Mouse (Mus musculus): ENCODE data around the gene 5730596B20Rik. TPM values are rescaled to one million over a fixed set of nuclear protein-coding genes. Genes with fewer than 3 reads are reported as not detected.

The 5730596B20Rik gene
- total RNA-seq, 2 experiments from 2014 or later = 0.20 to 0.29 TPM

DNA sequence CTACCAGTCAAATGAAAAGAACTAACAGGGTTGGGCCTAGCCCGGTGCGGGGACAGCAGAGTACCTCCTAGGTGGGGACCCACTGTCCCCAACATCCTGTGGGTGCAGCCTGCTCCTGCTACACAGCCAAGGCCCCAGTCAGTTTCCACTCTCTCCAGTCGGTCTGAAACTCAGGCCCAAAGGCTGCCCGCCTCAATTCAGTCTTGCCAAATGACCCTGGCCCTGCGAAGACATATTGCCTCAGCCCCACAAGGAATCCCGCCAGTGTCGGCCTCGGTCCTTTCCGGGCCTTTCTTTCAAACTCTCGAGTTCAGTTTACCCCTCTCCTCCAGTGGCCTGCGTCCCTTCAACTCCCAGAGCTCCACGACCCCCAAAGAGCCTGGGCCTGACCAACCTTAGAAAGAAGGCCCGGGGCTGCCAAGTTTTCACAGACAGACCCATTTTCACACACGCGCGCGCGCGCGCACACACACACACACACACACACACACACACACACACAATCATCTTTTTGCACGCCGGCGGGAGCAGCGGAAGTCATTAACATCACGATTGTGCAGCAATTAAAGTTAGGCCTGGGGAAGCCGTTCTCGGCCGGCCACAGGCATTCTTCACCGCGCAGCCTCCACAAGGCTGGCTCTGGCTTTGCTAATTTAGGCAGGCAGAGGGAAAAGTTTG lies 22.9 kb downstream of the 5730596B20Rik start:
- DNase-seq = no peak

DNA sequence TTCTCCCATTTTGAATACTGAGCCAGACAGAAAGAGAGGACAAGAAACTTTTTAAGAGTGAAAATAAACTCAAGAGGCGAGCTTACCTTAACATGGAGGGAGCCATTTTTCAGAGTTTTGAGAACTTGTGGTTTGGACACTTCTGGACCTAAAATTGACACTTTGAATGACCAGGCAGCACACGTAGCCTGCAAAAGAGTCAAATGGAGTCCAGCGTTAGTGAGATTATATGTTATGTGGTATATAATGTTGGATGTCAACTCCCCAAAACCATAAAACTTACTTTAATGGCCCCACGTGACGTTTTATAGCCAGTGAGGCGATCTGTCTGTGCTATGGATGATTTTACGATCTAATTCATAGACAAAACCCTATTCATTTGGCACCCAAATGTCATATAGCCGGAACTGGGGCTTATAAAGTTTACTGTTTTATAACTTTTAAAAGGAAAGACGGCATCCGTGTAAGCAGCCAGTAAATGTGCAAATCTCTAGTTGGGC lies 23.5 kb downstream of the 5730596B20Rik start:
- DNase-seq = no peak

DNA sequence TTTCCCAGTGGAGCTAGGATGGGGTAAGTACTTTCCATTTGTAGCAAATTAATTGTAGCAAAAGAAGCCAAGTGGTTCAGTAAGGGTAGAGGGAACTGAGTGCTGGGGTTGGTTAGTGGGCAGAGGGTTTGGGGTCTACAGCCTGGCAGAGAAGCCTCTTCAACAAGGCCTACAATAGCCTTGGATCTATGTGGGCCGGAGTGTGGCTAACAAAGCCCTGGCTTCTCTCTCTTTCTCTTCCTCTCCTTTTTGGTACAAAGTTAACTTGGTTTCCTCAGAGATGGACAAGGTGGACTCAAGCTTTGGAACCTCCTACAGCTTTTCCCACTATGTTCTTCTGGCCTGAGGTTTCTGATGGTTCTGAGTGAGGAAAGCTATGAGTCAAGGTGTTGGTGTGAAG lies 24.0 kb downstream of the 5730596B20Rik start:
- no peak for DNase-seq

DNA sequence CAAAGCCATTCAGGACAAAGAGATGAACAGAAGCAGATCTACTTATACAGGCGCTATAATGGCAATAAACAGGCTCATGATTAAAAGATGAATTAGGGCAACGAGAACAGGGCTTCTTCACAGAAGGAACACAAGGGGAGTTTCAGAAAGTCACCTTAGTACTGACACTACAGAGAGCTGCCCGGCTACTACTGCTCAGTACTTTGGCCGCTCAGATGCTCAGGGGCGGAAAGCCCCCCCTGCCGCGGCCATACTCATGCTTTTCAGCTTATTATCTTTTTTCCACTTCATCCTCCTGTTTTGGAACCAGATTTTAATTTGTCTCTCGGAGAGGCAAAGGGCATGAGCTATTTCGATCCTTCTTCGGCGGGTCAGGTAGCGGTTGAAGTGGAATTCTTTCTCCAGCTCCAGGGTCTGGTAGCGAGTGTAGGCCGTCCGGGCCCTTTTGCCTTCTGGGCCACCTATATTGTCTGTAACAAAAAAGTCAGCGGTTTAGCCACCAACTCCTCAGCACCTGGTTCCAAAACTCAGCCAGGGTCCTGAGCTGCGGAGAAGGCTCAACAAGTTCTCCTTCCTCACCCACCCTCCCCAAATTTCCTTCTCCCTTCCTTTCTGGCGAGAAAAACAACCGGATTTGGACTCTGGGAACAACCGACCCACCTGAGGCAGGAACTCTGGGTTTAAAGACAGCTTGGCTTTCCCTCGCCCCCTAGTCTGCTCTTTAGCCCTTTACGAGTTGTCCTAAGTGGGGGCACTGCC lies 25.2 kb downstream of the 5730596B20Rik start:
- DNase-seq = no peak

DNA sequence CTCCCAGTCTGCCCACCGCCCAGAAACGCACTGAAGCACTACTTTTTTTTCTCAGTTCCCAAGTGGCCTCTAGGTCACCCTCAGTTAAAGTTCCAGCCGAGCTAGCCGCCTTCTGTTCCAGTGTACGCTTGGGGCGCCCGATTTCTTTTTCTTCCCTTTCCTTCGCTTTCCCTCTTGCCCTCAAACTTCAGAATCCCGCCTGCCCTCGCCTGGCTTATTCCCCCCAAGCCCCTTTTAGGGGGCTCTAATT lies 25.7 kb downstream of the 5730596B20Rik start:
- DNase-seq = no peak

DNA sequence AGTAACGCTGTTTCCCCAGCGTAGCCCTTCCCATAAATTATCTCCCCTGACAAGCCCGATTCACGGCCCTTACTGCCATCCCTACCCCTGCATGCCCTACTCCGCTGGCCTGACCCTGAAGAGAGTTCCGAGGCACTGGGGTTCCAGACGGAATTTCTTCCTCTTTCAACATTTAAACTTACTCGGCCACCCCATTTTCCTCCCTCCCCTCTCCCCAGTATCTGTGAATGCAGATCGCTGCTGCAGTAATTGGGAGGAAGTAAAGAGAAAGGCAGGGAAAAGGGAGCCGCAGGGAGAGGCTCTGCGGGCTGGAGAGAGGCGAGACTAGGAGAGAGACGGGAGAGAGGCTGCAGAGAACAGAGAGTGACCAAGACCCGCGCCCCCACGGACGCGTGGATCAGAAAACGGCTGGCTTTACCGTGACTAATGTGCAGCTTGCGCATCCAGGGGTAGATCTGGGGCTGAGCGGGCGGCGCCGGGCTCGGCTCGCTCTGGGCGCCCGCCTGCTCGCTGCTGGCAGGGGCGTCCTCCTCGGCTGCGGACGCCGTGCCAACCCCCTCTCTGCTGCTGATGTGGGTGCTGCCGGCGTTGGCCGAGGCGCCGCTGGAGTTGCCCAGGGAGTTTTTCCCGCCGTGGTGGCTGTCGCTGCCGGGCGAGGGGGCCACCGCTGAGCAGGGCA lies 26.2 kb downstream of the 5730596B20Rik start:
- no peak for DNase-seq

DNA sequence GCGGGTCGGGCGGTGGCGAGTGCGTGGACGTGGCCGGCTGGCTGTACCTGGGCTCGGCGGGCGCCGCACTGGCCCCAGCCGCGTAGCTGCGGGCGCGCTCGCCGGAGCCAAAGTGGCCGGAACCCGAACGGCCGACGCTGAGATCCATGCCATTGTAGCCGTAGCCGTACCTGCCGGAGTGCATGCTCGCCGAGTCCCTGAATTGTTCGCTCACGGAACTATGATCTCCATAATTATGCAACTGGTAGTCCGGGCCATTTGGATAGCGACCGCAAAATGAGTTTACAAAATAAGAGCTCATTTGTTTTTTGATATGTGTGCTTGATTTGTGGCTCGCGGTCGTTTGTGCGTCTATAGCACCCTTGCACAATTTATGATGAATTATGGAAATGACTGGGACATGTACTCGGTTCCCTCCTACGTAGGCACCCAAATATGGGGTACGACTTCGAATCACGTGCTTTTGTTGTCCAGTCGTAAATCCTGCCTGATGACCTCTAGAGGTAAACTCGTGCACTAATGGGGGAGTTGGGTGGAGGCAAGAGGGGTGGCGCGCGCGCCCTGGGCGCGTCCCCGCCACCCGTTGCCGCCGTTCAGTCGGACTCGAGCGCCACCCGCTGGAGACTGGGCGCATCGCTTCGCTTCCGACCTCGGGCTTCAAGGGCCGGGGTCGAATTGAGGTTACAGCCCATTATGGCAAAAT lies 26.9 kb downstream of the 5730596B20Rik start, which contains the start of gene Hoxa5:
Hoxa5 (minus strand) TSS at position 538 of the 703 bp plus-strand sequence.
- DNase-seq = peak; percentile 75

DNA sequence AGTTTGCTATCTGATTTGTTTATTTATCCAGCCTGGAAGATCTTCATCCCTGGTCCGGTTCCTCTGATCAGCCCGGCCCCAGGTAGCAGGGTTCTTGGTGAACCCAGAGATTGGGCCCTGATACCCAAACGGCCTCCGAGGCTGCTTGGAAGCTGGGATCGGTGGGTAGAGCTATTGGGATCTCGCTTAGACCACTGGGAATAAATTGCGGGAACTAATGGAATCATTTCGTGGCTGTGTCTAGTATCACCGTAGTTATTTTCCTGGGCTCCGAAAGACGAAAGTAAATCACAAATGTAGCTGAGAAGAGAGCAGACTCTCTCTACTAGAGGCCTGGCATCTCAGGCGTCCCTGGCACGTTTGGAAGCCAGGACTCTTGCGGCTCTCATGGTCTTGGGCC lies 27.9 kb downstream of the 5730596B20Rik start:
- no peak for DNase-seq

DNA sequence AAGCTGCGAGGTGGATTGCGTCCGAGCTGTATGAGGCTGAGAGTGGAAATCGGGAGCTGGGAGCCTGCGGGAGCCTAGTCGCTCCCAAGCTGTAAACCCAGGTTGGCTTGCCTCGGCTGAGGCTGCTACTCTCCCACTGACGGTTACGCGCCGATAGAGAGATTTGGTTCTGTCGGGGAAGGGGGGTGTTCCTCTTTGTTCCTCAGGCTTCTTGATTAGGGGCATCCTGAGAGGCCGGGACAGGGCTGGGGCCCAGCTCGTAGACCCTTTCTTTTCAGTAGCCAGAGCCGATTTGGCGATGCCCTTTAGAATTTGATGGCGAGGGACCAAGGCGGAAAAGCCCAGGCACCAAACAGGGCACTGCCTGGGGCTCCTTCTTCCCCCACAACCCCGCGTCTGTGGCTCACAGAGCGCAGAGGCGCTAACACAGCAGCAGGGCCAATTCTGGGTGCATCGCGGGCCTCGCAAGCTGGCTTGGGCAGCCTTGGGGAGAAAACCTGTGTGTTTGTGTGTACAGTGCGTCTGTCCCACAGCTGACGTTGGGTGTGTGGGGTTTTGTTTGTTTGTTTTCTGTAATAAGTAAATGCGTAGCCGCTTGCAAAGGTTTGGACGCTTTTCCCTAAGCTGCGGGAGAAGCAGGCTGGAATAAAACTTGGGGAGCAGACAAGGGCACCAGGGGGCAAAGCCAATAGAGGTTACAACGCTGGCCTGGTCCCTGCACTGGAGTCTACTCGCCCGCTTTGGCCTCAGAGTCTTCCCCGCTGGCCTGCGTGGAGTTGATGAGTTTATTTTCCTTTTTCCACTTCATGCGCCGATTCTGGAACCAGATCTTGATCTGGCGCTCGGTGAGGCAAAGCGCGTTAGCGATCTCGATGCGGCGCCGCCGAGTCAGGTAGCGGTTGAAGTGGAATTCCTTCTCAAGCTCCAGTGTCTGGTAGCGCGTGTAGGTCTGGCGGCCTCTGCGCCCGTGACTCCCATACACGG lies 28.6 kb downstream of the 5730596B20Rik start:
- DNase-seq = peak; percentile 6

DNA sequence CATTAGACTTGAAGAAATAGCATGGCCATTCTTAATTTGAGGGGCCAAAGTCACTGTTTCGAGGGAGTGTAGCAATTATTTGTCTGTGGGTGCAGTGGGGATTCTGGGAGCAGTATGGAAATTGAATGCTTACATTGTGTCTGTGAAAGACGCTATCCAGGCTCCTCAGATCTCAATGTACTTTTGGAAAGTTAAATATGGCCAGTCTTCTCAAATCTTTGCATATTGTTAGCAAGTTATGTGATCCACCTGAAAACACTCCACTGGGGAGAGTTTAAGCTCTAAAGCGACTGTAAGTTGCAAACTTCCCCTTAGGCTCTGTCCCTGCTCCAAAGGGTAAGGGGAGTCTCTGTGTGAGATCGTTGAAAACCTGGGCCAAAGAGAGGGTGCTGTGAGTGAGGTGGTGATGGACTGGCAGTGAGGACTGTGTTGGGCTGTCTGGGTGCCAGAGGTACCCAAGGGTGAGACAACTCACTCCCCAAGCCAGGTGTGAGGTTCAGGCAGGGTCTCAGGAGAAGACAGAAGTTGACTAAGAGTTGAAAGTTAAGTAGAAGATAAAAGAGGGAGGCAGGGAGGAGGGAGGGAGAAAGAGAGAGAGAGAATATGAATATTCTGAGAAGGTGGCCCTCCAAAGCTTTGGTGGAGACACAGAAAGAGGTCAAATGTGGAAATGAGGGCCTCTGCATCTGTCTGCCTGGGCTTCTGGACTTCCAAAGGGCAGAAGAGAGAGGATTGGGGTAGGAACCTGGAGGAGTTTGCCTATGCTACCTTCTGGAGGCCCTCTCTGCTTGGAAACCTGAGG lies 29.8 kb downstream of the 5730596B20Rik start:
- DNase-seq = no peak

DNA sequence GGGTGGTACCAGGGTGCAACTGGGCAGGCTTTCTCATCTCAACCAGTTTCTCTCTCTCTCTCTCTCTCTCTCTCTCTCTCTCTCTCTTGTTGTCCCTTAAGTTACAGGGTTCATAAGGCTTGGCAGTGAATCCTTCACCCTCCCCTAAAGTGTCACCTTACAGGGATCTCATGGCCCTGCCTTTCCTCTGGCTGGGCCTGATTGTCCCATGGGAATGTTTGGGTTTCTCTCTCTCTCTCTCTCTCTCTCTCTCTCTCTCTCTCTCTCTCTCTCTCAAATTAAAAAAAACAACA lies 30.3 kb downstream of the 5730596B20Rik start:
- DNase-seq = no peak

DNA sequence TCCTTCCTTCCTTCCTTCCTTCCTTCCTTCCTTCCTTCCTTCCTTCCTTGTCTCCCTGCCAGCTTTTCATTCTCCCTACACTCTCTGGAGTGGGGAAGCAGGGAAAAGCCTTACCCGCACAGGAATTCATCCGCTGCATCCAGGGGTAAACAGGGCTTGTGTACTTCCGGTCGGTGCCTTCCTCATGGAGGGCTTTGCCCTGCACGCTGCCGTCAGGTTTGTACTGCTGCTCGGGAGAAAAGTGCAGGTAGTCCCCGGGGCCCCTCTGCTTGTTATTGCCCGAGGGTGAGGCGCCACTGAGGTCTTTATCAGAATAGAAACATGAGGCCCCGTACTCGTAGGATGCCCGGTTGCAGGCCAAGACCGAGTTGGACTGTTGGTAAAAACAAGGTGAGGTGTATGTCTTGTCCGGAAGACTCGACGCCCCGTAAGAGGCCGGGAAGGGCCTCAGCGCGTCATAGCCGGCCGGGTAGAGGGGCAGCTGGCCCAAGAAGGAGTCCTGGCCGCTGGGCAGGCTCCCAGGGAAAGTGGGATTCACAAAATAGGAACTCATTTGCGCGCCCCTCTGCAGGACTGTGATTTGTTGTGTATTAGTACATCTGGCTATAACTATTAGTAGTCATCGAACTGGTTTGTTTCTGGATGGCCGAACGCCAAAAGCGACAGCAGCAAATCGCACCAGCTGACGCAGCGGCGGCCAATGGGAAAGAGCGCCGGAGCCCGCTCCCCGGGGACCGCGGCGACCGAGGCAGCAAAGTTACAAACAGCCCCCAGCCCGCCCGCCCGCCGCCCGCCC lies 31.0 kb downstream of the 5730596B20Rik start, which contains the start of gene Hoxa6:
Hoxa6 (minus strand) TSS at position 651 of the 796 bp plus-strand sequence.
- peak; percentile 29 for DNase-seq

DNA sequence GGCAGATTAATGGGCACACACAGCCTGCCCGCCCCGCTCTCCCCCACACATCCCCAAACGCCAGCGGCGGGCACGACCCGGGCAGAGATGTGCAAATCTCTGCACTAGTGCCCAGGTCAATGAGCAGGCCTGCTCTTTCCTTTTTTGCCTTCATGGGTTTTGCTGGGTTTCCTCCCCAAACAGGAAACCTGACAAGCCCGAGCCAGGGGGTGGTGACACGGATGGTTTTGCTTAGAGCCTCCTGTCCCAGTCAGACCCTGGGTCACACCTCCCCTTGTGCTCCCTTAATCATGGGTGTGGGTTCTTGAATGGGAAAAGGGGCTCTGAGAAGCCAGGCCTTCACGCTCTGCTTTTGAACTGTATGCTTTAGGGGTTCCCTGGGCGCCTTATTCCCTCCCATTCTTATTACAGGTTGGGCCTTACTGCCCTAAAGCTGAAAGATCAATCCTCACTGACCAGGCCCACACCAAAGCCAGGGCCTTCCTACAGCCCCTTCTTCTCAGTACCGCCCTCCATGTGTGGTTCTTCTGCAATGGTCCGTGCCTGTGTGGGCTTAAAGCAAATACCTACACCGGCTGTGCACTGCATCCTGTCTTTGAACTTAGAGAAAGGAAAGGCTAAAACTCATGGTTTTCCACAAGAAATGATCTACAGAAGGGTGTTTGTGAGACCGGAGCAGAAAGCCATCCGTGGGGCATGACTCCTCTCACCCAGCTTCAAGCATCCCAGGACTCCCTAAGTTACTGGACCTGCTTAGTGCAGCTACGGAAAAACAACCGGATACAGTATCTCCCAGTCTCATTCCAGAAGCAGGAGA lies 31.8 kb downstream of the 5730596B20Rik start:
- peak; percentile 6 for DNase-seq

DNA sequence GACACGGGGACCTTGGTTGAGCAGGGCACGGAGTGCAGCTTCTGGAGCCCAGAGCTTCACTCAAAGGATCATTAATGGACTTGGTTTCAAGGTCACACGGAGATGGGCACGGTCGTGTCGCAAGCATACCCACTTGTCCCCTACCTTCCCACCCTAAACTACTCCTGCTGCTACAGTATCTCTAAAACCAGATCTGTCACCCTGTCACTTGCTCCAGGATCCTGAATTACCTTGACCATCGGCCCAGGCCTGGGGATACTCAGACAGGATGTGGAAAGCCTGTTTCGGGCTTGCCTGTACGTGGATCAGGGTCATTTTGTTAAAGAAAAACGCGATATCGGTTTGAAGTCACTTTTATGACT lies 32.4 kb downstream of the 5730596B20Rik start:
- no peak for DNase-seq

DNA sequence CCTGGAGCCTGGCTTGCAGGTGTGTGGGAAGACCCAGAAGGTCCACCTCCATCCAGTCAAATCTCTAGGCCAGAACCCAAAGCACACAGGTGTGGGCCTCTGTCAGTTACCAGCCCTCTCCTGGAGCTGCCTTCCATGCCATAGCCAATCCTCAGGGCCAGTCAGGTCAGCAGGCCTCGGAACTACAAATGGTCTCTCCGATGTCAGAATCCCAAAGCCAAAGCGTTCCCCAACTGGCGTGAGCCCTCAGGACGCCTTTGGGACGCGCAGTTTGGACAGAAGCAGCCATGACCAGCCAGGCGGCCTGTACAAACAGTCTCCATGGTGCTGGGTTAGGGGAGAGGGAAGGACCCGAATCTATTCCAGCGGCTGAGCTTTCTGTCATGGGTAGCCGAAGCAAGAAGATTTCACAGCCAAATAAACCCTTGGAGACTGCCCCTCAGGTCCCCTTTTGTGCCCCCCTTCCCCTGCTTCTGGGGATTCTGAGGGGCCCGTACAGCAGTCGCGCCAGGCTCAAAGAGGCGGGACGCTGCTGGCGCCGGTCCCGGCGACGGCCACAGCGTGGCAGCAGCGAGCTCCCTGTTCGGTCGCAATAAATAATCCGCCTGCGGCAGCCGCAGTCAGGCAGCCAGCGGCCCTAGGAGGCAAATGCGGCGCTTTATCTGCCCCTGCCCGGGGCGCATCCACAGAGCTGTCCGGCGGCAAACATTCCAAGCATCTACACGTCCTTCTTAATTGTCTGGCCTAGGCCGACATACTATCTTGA lies 34.1 kb downstream of the 5730596B20Rik start:
- peak; percentile 82 for DNase-seq

DNA sequence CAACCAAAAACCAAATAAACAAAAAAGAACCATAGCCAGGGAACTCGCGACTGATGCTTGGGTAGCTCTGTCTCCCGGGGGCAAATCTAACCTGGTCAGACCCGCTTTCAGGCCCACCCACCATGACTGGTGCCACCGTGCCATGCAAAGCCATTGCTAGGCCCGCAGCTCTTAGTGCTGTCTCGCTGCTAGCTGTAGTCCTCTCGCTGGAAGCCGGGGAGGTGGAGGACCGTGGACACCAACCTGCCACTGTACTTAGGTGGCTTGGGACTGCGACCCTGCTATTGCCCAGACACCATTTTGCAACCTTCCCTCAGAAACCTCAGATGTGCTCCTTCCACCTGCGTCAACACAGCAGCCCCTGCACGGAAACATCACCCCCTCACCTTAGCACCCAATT lies 34.7 kb downstream of the 5730596B20Rik start:
- DNase-seq = no peak

DNA sequence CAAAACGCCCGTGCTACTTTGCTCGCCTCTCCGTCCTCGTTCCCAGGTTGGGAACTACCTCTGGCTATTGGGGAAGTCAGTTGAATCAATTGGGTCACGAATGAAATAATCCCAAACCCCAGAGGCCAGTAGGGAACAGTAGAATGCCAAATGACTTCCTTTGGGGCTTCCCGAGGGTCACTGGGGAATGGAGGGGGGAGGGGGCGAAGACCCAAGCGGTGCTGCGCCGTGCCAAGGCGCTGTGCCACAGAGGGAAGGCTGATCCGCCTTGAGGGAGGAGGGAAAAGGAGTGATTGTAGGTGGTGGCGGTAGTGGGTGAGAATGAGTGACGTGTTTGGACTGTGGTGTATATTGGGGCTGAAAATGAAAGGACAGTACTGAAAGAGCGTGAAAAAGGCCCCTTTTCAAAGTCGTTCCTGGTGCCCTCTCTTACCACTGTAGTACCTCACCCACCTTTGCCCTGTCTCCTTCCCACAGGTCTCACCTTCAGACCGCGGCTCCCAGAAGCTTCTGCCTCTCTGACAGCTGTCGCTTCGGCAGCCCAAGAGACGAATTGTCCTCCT lies 35.3 kb downstream of the 5730596B20Rik start:
- no peak for DNase-seq
